Mouse (Mus musculus) spleen, adult 2 months (tissue): ENCODE results near the gene Hoxd4. TPM values are rescaled to one million over a fixed set of nuclear protein-coding genes. Genes with fewer than 3 reads are reported as not detected.

Experiments used
- DNase-seq, 2 experiments: peaks; one replicate each; pipeline versions ENCODE4 v3.0.0 to v3.0.0-alpha.2; 2012 to 2021; ENCODE audit warnings: low spot score in 2 of 2, low read depth in 1 of 2
- H3K27ac ChIP-seq: fragments of 200-500 bp; 2 replicates; pipeline ENCODE4 v1.5.1; 2012; ENCODE audit warnings: low read length, inconsistent platforms; ENCODE audit not compliant: insufficient read depth
- H3K27me3 ChIP-seq: fragments of 200-500 bp; 2 replicates; pipeline ENCODE4 v1.6.1; 2012; ENCODE audit warnings: mild to moderate bottlenecking, moderate library complexity, low read length, inconsistent platforms; ENCODE audit not compliant: control insufficient read depth, insufficient read depth
- H3K36me3 ChIP-seq: fragments of 200-500 bp; 2 replicates; pipeline ENCODE4 v1.6.1; 2012; ENCODE audit warnings: mild to moderate bottlenecking, low read length, inconsistent platforms; ENCODE audit not compliant: control insufficient read depth, insufficient read depth
- H3K4me1 ChIP-seq: fragments of 200-500 bp; 2 replicates; pipeline ENCODE4 v1.6.1; 2011; ENCODE audit warnings: inconsistent platforms; ENCODE audit not compliant: control insufficient read depth, insufficient read depth, insufficient read length
- H3K4me3 ChIP-seq: fragments of 200-500 bp; 2 replicates; pipeline ENCODE4 v1.5.1; 2011; ENCODE audit warnings: mild to moderate bottlenecking, inconsistent platforms; ENCODE audit not compliant: insufficient read depth, insufficient read length; ENCODE audit errors: extremely low read depth
- CTCF ChIP-seq: fragments of 200-500 bp; IDR thresholded peaks from 2 replicates; pipeline ENCODE4 v1.5.1; 2011; ENCODE audit warnings: mild to moderate bottlenecking, inconsistent platforms; ENCODE audit not compliant: insufficient read depth, insufficient read length, insufficient replicate concordance; ENCODE audit errors: extremely low read depth
- POLR2A ChIP-seq: fragments of 200-500 bp; IDR thresholded peaks from 2 replicates; pipeline ENCODE4 v1.6.1; 2011; ENCODE audit warnings: low read depth, low read length, inconsistent platforms
- WGBS: fragments of 180-500 bp; shearing (Covaris S2); methylation state at CpG from one replicate; pipeline ENCODE4 v1.1.7; 2018; 5-methylcytosine and 5-hydroxymethylcytosine counted together
- polyA plus RNA-seq: library from polyadenylated mRNA; depleted of rRNA; stranded (reverse); fragments of >200 nt; gene quantifications from 2 replicates; pipeline ENCODE4 v1.2.3, GENCODE M21; 2012; rRNA removed

Gene Hoxd4
- 0.29 and 0.41 TPM in 2 replicates for polyA plus RNA-seq

- H3K4me3 ChIP-seq = peak within 1 kb of the TSS; percentile 35; the same call in 1 of the 2 replicates
These were observed at the start of gene Hoxd4, which contains the start of gene Hoxd3 for GRCm38 (mm10) chr2:74711721-74712621. Hoxd4 (plus strand) TSS chr2:74711929. Hoxd3 (plus strand) TSS chr2:74711927.

GRCm38 (mm10) chr2:74663291-74663925 is 48.3 kb upstream of the Hoxd4 start:
- Histone ChIP-seq H3K4me1 (no peaks in the 10 kb centered on the region; the same call in 1 of the 2 replicates), H3K4me3 (no peak overlapping the region), H3K27ac (no peak overlapping the region), H3K36me3 (no peaks in the 10 kb centered on the region), H3K27me3 (peaks cover 41% of the 10 kb centered on the region)
- 5% methylated on average over 18 of the region's 18 CpGs for WGBS
- DNase-seq = no peak
- TF ChIP-seq POLR2A = no peak
- peak; percentile 29; the same call in 1 of the 2 replicates for TF ChIP-seq CTCF

More at GRCm38 (mm10) chr2:74711721-74712621, at the start of gene Hoxd4, which contains the start of gene Hoxd3:
- DNase-seq = no peak
- TF ChIP-seq POLR2A (no peak), CTCF (no peak)
- no peak within 1 kb of the TSS for H3K27ac ChIP-seq
- H3K27me3 ChIP-seq = peaks cover 20% of the 10 kb centered on the region
- peaks cover 4% of the 10 kb centered on the region; the same call in 1 of the 2 replicates for H3K4me1 ChIP-seq
- 4% methylated on average over 65 of the region's 65 CpGs for WGBS
- H3K36me3 ChIP-seq = no peaks in the 10 kb centered on the region

DNA sequence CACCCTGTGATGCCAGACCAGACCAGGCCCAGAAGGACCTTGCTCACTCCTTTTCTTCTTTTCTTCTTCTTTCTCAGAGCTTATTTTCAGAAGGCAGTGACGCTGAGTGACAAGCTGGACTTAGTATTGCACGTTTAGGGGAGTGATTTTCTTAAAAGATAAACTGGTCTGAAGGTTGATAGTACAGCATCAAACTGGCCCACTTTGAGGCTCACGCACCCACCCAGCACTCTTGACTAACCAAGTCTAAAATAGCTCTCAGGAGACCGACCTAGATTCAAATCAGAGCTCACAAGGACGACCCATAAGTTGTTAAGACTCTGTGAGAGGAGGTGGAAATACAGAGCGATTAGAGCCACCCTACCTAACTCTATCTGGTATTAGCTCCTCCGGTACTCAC is 45.3 kb upstream of the Hoxd4 start:
- Histone ChIP-seq H3K36me3 (no peaks in the 10 kb centered on the region), H3K27ac (no peak overlapping the region), H3K27me3 (peaks cover 27% of the 10 kb centered on the region), H3K4me1 (no peaks in the 10 kb centered on the region; the same call in 1 of the 2 replicates), H3K4me3 (no peak overlapping the region)
- no peak for DNase-seq
- 6% methylated on average over 7 of the region's 7 CpGs for WGBS
- TF ChIP-seq POLR2A = no peak

GRCm38 (mm10) chr2:74667191-74667841 is 44.4 kb upstream of the Hoxd4 start:
- H3K27ac ChIP-seq = no peak overlapping the region
- no peak for DNase-seq
- H3K36me3 ChIP-seq = no peaks in the 10 kb centered on the region
- H3K4me1 ChIP-seq = no peaks in the 10 kb centered on the region; the same call in 1 of the 2 replicates
- TF ChIP-seq POLR2A (no peak), CTCF (no peak)
- no peak overlapping the region for H3K4me3 ChIP-seq
- WGBS = 9% methylated on average over 36 of the region's 36 CpGs
- peaks cover 27% of the 10 kb centered on the region for H3K27me3 ChIP-seq

- TF ChIP-seq CTCF (no peak), POLR2A (no peak)
- Histone ChIP-seq H3K4me3 (peak within 1 kb of the TSS; percentile 4; the same call in 1 of the 2 replicates), H3K4me1 (peaks cover 1% of the 10 kb centered on the region), H3K27ac (no peak within 1 kb of the TSS), H3K36me3 (no peaks in the 10 kb centered on the region), H3K27me3 (peaks cover 31% of the 10 kb centered on the region)
- WGBS = 3% methylated on average over 35 of the region's 51 CpGs
- no peak for DNase-seq
These were observed 43.8 kb upstream of the Hoxd4 start, which contains the start of gene Hoxd13 for GRCm38 (mm10) chr2:74667842-74668357. Hoxd13 (plus strand) TSS chr2:74668310.

GRCm38 (mm10) chr2:74668370-74669229 is 43.1 kb upstream of the Hoxd4 start:
- 0 out of 2 replicates have a peak overlapping the region, but pooled peaks have one; percentile 4 for H3K4me3 ChIP-seq
- 2% methylated on average over 70 of the region's 74 CpGs for WGBS
- no peak for DNase-seq
- H3K4me1 ChIP-seq = peaks cover 2% of the 10 kb centered on the region
- H3K27ac ChIP-seq = no peak overlapping the region
- peaks cover 33% of the 10 kb centered on the region for H3K27me3 ChIP-seq
- TF ChIP-seq POLR2A (no peak), CTCF (no peak)
- no peaks in the 10 kb centered on the region for H3K36me3 ChIP-seq
